Mouse (Mus musculus) mesoderm, embryonic 11.5 days (tissue): ENCODE measurements around the gene Cops7b.
"Not testable (repeated sequence)": the region's sequence is repeated elsewhere in the genome, so short reads cannot be mapped to it uniquely, and the experiment has no call there.

Experiments used
- DNase-seq: peaks from one replicate; pipeline ENCODE4 v3.0.0-alpha.2; 2012; ENCODE audit warnings: low read depth, low spot score

Gene Cops7b

DNA sequence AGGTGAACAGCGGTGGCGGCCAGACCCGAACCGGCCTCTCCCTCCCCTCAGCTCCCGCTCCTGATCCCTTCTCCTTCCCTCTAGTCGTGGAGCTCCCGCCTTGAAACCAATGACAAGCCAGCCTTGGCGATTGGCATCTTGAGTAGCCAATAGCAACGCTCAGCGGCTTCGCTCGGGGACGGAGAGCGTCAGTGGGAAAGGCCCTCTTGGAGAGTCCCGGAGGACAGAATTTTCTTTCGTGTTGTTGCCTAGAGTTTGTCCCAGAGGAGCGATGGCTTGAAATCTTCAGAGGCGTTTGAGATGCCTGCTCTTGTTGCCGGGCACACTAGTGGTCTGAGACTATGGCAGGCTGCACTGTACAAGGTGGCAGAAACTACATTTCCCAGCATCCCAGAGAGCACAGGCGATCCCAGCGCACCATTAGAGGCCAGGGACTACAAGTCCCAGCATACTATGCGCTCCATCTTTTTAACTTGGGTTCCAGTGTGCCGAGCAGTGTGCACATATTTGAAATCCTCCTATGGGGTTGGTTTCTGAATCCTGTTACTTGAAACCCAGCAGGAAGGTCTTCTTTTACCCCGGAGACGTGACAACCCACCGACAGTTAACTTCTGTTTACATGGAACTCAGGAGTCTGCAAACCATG, at the start of gene Cops7b, which contains the start of gene Pde6d:
Gene Cops7b (plus strand): TSS at position 454 of the 646 bp plus-strand sequence.
Gene Pde6d (minus strand): TSS at position 179 of the 646 bp plus-strand sequence.
- DNase-seq = peak; percentile 96

DNA sequence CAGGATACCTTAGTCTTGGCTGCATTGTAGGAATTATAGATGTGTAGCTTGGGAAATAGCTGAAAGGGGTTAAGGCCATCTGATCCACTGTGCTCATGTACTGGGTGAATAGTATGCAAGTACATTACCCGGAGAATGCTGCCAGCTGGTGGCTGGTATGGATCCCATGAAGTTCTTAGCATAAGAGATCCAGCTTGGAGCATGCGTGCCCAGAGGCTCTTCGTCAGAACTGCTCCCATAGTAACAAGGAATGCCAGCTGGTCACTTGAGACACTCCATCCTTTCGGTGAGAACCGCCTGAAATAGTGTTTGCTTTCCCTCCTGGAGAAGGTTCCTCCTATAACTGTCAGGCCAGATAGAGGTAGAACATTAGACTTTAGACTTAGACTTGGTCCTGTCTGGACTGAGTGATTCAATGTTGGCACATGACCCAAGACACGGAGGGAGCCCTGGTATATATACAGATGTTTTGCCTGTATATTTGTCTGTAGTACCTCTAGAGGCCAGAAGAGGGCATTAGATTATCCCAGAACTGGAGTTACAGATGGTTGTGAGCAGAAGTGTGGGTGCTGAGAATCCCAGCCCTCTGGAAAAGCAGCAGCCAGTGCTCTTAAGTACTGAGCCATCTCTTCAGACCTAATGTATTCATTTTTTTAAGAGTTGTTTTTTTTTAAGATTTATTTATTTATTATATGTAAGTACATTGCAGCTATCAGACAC, 49.1 kb upstream of the Cops7b start:
- DNase-seq = peak; percentile 60

DNA sequence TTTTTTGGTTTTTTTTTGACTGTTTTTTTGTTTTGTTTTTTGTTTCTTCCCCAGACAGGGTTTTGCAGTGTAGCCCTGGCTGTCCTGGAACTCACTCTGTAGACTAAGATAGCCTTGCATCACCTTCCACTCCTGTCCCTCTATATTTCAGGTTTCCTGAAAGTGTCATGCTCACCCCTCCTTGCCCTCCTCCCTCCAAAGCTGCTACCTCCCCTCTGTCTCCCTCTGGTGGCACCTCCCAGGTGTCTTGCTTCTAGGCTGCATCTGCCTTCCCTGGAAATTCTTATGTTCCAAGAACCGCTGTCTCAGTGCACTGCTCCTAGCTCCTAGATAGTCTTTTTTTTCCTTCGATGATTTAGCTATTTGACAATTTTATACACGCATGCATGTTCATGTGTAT, 44.3 kb upstream of the Cops7b start:
- no peak for DNase-seq

- DNase-seq = not testable (repeated sequence)
Measured at GRCm38 (mm10) chr1:86539583-86539982, 43.1 kb upstream of the Cops7b start.

- DNase-seq = no peak
Measured at GRCm38 (mm10) chr1:86542584-86542983, 40.1 kb upstream of the Cops7b start.

DNA sequence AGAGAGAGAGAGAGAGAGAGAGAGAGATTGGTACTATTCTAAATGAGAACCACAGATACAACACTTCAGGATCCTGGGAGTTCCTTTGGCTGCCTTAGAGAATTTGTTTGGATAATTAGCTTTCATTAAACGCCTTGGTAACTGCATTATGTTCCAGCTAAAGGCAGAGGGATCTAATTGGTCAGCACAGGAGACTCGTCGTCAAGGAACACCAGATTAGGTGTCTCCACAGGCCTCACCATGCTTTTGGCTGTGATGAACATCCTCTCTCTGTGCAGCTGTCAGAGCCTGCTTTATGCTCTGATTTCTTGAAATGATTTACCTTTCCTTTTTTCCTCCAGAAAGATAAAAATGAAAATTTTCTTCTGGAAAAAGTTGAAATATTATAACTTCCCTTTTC, 35.9 kb upstream of the Cops7b start:
- DNase-seq = no peak

DNA sequence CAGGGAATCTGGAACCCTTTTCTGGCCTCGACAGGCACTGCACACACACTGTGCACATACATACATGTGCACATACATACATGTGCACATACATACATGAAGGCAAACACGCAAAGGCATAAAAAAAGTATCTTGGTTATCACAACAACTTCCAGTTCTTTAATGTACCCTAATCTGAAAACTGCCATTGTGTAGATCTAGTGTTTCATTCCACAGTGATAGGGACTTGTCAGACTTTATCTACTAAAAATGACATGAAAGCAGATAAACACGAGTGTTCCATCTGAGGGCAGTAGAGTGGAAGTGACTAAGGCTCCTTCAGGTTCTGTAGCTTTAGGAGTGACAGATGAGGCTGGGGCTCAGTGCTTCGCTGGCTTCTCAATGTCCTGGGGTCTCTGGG, 31.4 kb upstream of the Cops7b start:
- no peak for DNase-seq

DNA sequence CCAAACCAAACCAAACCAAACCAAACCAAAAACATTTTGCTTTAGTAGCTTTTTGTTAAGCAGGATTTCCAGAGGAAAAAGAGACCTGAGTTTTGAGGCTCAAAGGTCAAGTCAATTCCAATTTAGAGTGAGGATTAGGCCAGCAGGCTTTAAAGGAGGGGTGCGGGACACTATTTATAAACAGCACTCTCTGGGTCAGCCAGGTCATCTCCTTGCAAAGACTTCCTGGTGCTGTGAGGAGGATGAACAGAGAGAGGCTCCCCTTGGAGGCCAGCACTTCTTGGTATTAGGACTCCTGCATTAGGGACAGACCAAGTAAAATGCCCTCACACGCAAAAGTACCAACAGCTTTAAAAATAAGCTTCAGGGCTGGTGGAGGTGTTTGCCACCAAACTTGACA, 30.8 kb upstream of the Cops7b start:
- no peak for DNase-seq

DNA sequence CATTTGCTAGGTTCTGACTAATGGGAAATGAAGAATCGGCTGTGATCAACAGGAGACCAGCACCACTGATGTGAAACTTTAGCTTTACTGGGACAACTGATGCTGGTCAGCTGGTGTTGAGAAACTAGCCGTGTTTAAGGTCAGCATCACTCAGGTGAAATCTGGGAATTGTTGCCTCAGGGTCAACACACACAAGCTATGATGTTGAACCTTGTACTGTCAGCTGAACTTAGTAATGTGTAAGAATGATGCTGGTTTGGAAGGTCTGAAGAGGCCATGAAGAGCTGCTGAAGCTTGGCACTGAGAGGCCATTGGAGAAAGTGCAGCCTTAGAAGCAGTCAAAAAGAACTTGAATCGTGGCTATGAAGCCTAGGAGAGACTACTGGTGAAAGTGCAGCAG, 27.0 kb upstream of the Cops7b start:
- no peak for DNase-seq

GRCm38 (mm10) chr1:86557872-86558271, 24.8 kb upstream of the Cops7b start:
- no peak for DNase-seq

- DNase-seq = no peak
Measured at GRCm38 (mm10) chr1:86559232-86559631, 23.5 kb upstream of the Cops7b start.

DNA sequence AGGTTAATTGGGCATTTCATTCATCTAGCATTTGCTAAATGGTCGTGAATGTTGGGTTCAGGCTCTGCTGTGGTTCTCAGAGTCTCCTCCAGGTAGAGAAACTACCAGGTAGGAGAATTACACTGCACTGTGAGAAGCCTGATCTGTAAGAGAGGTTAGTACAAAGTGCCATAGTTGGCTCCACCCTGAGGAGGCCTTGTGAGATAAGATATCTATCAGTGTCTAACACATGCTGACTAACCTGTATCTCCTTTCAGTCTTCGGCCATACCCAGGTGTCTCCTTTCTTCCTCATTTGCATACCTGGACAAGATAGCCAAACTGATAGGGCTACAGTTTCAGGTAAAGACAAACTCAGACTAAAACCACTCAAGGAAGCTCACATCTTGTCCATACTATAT, 20.0 kb upstream of the Cops7b start:
- DNase-seq = no peak

DNA sequence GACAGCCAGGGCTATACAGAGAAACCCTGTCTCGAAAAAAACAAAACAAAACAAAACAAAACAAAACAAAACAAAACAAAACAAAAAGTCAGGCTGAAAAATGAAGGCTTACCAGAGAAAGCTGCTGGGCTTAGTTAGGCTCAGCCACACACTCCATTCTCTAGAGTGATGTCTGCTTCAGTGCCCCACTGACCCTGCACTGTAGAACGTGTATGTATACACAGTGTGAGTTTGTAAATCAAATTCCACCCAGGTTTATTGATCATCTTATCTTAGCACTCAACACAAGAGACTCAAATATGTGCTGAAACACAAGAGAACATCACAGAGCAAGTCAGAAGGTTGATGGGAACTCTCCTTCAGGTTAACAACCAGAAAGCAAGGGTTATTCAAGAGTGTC, 14.3 kb upstream of the Cops7b start:
- no peak for DNase-seq

DNA sequence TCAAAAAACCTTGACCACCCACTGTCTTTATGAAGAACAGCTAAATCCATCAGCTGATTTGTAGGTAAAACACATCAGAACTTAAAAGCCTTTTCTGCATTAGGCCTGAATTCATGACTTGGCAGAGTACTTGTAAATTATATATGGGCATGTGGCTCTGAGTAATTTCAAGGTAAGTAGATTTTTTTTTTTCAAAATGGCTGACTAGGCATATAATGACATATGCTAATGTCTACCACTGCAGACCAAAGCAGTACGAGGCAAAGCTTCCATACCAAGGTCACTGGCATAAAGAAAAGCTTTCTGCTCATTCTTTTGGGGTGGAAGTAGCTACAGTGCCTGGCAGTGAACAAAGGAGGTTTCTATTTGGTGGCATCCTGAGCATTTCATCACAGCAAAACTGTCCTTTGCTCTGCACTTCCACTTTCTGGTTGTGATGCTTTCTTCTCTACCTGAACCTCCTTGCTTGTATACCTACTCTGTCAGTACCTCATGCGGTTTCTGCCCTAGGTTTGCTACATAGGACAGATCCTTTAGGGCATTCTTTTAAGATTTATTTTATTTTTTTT, 13.3 kb upstream of the Cops7b start:
- DNase-seq = no peak

- no peak for DNase-seq
Measured at GRCm38 (mm10) chr1:86571381-86571780, 11.3 kb upstream of the Cops7b start.

DNA sequence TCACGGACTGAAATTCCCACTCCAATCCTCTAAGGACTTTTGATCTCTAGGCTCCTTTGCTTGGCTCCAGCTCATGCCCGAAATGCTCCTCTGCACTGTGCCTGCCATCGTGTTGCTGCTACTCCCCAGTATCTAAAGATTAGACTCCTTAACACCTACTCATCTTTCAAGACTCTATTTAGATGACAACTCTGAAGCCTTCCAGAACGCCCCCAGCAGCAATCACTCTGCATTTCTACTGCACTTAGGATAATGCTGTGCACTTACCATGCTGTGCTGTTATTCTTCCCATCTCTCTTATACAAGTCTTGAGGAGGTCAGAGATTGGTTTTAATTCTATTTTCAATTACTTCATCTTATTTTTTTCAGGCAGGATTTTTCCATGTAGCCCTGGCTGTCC, 10.8 kb upstream of the Cops7b start:
- DNase-seq = no peak

DNA sequence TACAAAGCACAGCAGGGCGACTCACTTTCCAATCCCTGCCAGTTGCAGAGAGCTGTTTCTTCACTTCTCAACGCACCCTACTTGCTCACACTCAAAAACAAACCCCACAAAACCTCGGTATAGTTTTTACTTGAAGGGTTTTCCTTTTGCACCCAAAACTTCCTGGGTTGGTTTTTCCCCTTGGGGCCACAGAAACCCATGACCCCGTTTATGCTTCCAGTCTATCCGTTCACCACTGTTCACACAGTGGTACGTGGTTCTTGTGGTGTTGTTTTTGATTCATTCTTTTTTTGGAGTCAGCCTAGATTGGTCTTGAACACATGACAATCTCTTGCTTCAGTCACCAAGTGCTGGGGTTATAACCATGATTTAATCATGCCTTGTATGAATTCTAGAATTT, 2.3 kb upstream of the Cops7b start:
- DNase-seq = no peak

GRCm38 (mm10) chr1:86581692-86582450, 833 bp upstream of the Cops7b start:
- peak; percentile 14 for DNase-seq

DNA sequence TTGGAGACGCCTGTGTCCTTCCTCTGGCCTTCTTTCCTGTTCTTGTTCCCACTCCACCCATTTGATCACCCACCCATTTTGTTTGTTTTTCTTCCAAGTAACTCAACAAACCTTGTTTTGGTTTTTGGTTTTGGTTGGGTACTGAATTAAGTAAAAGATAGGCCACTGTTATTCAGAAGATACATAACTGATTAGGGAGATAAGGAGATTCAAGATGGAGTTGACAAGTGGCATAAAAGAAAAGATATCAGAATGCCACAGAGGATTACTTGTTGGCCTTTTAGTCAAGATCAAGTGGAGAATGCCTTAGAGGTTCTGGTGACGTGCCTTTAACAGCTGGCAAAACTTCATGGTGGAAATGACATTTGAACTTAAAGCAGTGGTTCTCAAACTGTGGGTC, 1.0 kb downstream of the Cops7b start:
- no peak for DNase-seq

- peak; percentile 82 for DNase-seq
Measured at GRCm38 (mm10) chr1:86586992-86587391, 4.3 kb downstream of the Cops7b start.

DNA sequence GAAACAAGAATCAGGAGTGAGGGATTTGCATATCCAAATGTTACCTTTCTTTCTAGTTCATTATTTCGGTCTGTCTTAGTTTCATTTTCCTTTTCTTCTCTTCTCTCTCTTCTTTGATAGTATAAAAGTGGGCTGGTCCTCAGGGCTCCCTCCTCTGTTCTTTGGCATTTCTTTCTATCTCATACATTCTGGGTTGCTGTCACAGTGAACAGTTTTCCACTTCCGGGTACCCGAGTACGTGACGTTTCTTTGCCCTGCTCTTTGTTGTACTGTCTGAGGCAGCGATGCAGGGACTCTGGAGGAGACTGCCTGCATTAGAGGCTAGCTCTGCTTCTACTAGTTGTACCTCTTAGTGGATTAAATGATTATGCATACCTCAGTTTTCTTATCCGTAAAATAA, 11.8 kb downstream of the Cops7b start:
- DNase-seq = no peak

- DNase-seq = no peak
Measured at GRCm38 (mm10) chr1:86595315-86595714, 12.6 kb downstream of the Cops7b start.
